Mouse (Mus musculus): Measurements from ENCODE around the gene Styxl1. TPM values are rescaled to one million over a fixed set of nuclear protein-coding genes. Genes with fewer than 3 reads are reported as not detected.

The Styxl1 gene
- polyA plus RNA-seq, 1 experiment = 0.07 TPM

DNA sequence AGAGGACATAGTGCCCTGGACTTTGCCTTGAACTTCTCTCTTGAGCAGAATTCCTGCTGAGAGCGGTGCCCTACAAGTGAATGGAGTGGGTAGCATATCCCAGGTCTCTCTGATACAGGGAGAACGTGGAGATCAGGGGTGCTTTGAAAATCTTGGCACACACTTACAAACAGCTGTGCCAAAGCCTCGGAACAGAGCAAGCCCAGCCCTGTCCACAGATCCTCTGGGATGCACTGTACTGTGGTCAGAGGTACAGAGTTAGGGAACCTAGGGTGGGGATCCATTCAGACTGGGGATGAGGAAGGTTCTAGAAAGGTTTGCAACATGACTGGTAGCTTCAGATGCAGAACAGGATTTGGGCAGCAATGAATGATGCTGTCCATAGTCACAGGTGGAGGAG is 58.1 kb downstream of the Styxl1 start:
- H3K36me3 ChIP-seq (ENCODE audit: control insufficient read depth, insufficient read depth) = peaks cover 16% of the 10 kb centered on the region
- TF ChIP-seq MYOD1 (IDR thresholded peaks at IDR 0.05; ENCODE audit: control insufficient read depth in 1 of 3, insufficient read length in 2 of 3, low read depth in 2 of 3) (peak in 2 of 3 experiments; percentile 13 to 26), POLR2AphosphoS2 (IDR thresholded peaks at IDR 0.05; ENCODE audit: insufficient read length, low read depth) (no peak), SRF (IDR thresholded peaks at IDR 0.05; ENCODE audit: control insufficient read depth, insufficient read length, low read depth) (no peak)
- H3K27me3 ChIP-seq (ENCODE audit: control insufficient read depth, insufficient read depth, insufficient read length) = no peaks in the 10 kb centered on the region
- H3K4me3 ChIP-seq = no peak overlapping the region
- H3K79me2 ChIP-seq (ENCODE audit: control insufficient read depth, insufficient read depth) = peaks cover 12% of the 10 kb centered on the region
- H3K4me2 ChIP-seq (ENCODE audit: low read depth) = no peak overlapping the region
- no peak overlapping the region for H3ac ChIP-seq (ENCODE audit: control insufficient read depth, insufficient read length)

DNA sequence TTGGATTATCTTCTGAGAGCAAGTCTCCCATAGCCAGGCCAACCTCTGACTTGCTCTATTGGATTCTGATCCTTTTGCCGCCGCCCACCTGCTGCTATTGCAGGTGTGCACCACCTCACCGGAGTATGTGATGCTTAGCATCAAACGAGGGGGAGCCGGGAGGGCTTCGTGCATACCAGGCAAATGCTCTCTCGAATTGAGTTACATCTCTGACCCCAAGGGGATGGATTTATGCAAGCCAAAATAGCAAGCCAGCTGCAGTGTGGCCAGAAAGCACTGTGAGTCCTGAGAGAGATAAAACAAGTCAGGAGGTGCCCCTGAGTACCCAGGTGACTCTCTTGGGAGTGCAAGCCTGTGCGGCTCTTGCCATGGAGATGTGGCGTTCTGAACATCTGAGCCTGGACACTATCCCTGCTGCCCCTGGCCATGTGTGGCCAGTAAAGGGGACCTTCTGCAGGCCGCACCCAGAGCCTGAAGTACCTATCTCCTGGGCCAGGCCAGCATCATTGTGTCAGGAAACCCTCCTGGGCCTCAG is 58.5 kb downstream of the Styxl1 start:
- Histone ChIP-seq H3K4me2 (ENCODE audit: low read depth) (no peak overlapping the region), H3K79me2 (ENCODE audit: control insufficient read depth, insufficient read depth) (peaks cover 14% of the 10 kb centered on the region), H3K4me3 (no peak overlapping the region), H3K27me3 (ENCODE audit: control insufficient read depth, insufficient read depth, insufficient read length) (no peaks in the 10 kb centered on the region), H3K36me3 (ENCODE audit: control insufficient read depth, insufficient read depth) (peaks cover 16% of the 10 kb centered on the region), H3ac (ENCODE audit: control insufficient read depth, insufficient read length) (no peak overlapping the region)
- TF ChIP-seq POLR2AphosphoS2 (IDR thresholded peaks at IDR 0.05; ENCODE audit: insufficient read length, low read depth) = no peak
- no peak for TF ChIP-seq TCF12 (IDR thresholded peaks at IDR 0.05; ENCODE audit: insufficient read depth, poor library complexity, severe bottlenecking)
- TF ChIP-seq CEBPB (IDR thresholded peaks at IDR 0.05; ENCODE audit: insufficient read depth, poor library complexity, severe bottlenecking) = no peak
- no peak for TF ChIP-seq MAX (IDR thresholded peaks at IDR 0.05; ENCODE audit: low read depth)
- no peak for TF ChIP-seq MYOG (IDR thresholded peaks at IDR 0.05; ENCODE audit: control insufficient read depth in 1 of 3, insufficient read depth in 1 of 3, insufficient read length in 2 of 3, low read depth in 2 of 3)
- no peak for TF ChIP-seq REST (IDR thresholded peaks at IDR 0.05; ENCODE audit: insufficient read depth, insufficient read length)
- no peak for TF ChIP-seq TCF3 (IDR thresholded peaks at IDR 0.05; ENCODE audit: insufficient read length, low read depth)
- no peak for TF ChIP-seq E2F4 (IDR thresholded peaks at IDR 0.05; ENCODE audit: insufficient read depth)
- no peak for TF ChIP-seq POLR2A (IDR thresholded peaks at IDR 0.05; ENCODE audit: insufficient read length, low read depth)
- TF ChIP-seq USF1 (IDR thresholded peaks at IDR 0.05; ENCODE audit: low read depth) = no peak
- no peak for TF ChIP-seq SRF (IDR thresholded peaks at IDR 0.05; ENCODE audit: control insufficient read depth, insufficient read length, low read depth)
- no peak for TF ChIP-seq MYOD1 (IDR thresholded peaks at IDR 0.05; ENCODE audit: control insufficient read depth in 1 of 3, insufficient read length in 2 of 3, low read depth in 2 of 3)

- TF ChIP-seq TCF12 (IDR thresholded peaks at IDR 0.05; ENCODE audit: insufficient read depth, poor library complexity, severe bottlenecking) (no peak), SRF (IDR thresholded peaks at IDR 0.05; ENCODE audit: control insufficient read depth, insufficient read length, low read depth) (no peak), MYOD1 (IDR thresholded peaks at IDR 0.05; ENCODE audit: control insufficient read depth in 1 of 3, insufficient read length in 2 of 3, low read depth in 2 of 3) (no peak), MYOG (IDR thresholded peaks at IDR 0.05; ENCODE audit: control insufficient read depth in 1 of 3, insufficient read depth in 1 of 3, insufficient read length in 2 of 3, low read depth in 2 of 3) (no peak), USF1 (IDR thresholded peaks at IDR 0.05; ENCODE audit: low read depth) (no peak)
Measured at GRCm38 (mm10) chr5:135715624-135716023, 62.6 kb downstream of the Styxl1 start.

DNA sequence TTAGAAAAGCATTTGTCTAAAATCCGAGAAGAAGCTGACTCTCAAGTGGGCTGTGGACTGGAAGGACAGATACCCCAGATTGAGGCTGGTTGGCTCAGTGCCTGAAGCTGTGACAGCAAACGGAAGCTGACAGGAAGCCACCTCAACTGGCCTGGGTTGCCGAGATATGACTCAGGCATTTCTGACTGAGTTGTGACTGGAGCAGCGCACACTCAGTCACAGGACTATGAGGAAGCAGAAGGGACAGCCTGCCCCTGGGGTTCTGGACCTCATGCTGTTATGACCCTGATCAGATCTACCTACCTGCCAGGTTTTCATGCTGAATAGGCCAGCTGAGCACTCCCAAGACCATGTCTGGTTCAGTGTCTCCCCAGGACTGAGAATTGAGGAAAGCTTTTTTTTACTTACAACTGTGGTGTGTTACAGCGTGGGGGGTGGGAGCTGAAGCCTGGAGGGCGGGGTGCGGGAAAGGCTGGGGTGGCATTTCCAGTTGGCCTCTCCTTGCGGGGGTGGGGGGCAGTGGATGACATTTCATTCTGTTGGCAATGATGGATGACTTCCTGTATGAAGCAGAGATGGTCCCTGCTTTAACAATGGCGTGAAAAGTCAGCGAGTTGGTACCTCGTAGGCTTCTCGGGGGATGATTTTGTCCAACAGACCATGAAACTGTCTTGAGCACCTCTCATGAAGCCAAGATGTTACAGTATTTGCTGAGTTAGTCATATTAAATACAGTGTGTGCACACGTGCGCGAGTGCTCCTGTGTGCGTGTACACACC is 64.6 kb downstream of the Styxl1 start:
- H3K4me2 ChIP-seq (ENCODE audit: low read depth) = peak overlapping the region; percentile 79

More at GRCm38 (mm10) chr5:135715624-135716023, 62.6 kb downstream of the Styxl1 start:
- peaks cover 26% of the 10 kb centered on the region for H3K79me2 ChIP-seq (ENCODE audit: control insufficient read depth, insufficient read depth)
- H3K27me3 ChIP-seq (ENCODE audit: control insufficient read depth, insufficient read depth, insufficient read length) = no peaks in the 10 kb centered on the region
- no peak overlapping the region for H3ac ChIP-seq (ENCODE audit: control insufficient read depth, insufficient read length)
- H3K4me2 ChIP-seq (ENCODE audit: low read depth) = no peak overlapping the region
- H3K4me3 ChIP-seq = no peak overlapping the region
- H3K36me3 ChIP-seq (ENCODE audit: control insufficient read depth, insufficient read depth) = peaks cover 16% of the 10 kb centered on the region

DNA sequence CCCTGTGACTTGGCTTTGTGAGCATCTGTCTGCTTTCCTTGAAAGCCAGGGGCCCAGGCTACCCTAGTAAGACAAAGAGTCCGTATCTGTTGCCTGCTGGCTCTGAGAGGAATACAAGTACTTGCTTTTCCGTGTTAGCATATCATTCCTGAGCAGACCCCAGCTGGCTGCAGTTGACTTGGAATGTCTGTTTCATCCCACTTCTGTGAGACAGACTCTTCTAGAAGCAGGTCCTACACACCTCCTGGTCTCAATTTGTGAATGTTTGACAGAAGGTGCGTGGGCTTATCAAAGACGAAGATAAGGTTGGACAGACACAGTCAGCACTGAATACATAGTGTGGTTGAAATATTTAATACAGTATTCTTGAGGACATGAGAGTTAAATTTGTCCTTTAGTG is 65.4 kb downstream of the Styxl1 start:
- no peaks in the 10 kb centered on the region for H3K27me3 ChIP-seq (ENCODE audit: control insufficient read depth, insufficient read depth, insufficient read length)
- peaks cover 16% of the 10 kb centered on the region for H3K36me3 ChIP-seq (ENCODE audit: control insufficient read depth, insufficient read depth)
- no peak overlapping the region for H3K4me3 ChIP-seq
- peaks cover 47% of the 10 kb centered on the region for H3K79me2 ChIP-seq (ENCODE audit: control insufficient read depth, insufficient read depth)
- no peak overlapping the region for H3ac ChIP-seq (ENCODE audit: control insufficient read depth, insufficient read length)
- H3K4me2 ChIP-seq (ENCODE audit: low read depth) = peak overlapping the region; percentile 79
- TF ChIP-seq TCF12 (IDR thresholded peaks at IDR 0.05; ENCODE audit: insufficient read depth, poor library complexity, severe bottlenecking) = no peak
- TF ChIP-seq USF1 (IDR thresholded peaks at IDR 0.05; ENCODE audit: low read depth) = no peak
- no peak for TF ChIP-seq MYOD1 (IDR thresholded peaks at IDR 0.05; ENCODE audit: control insufficient read depth in 1 of 3, insufficient read length in 2 of 3, low read depth in 2 of 3)
- no peak for TF ChIP-seq MYOG (IDR thresholded peaks at IDR 0.05; ENCODE audit: control insufficient read depth in 1 of 3, insufficient read depth in 1 of 3, insufficient read length in 2 of 3, low read depth in 2 of 3)
- TF ChIP-seq SRF (IDR thresholded peaks at IDR 0.05; ENCODE audit: control insufficient read depth, insufficient read length, low read depth) = no peak
- no peak for TF ChIP-seq POLR2AphosphoS2 (IDR thresholded peaks at IDR 0.05; ENCODE audit: insufficient read length, low read depth)
- no peak for TF ChIP-seq CEBPB (IDR thresholded peaks at IDR 0.05; ENCODE audit: insufficient read depth, poor library complexity, severe bottlenecking)

More for the DNA sequence above, 64.6 kb downstream of the Styxl1 start:
- Histone ChIP-seq H3K79me2 (ENCODE audit: control insufficient read depth, insufficient read depth) (peaks cover 38% of the 10 kb centered on the region), H3ac (ENCODE audit: control insufficient read depth, insufficient read length) (no peak overlapping the region), H3K27me3 (ENCODE audit: control insufficient read depth, insufficient read depth, insufficient read length) (no peaks in the 10 kb centered on the region), H3K36me3 (ENCODE audit: control insufficient read depth, insufficient read depth) (peaks cover 16% of the 10 kb centered on the region), H3K4me3 (no peak overlapping the region)
- TF ChIP-seq MYOG (IDR thresholded peaks at IDR 0.05; ENCODE audit: control insufficient read depth in 1 of 3, insufficient read depth in 1 of 3, insufficient read length in 2 of 3, low read depth in 2 of 3) (no peak), MYOD1 (IDR thresholded peaks at IDR 0.05; ENCODE audit: control insufficient read depth in 1 of 3, insufficient read length in 2 of 3, low read depth in 2 of 3) (peak in 1 of 3 experiments; percentile 15)

Data from myocyte (in vitro differentiated cells).